Mouse (Mus musculus) thymus, postnatal 0 days (tissue): ENCODE measurements around the gene Rtn4rl1. TPM values are rescaled to one million over a fixed set of nuclear protein-coding genes. Genes with fewer than 3 reads are reported as not detected.
"Not testable (repeated sequence)": the region's sequence is repeated elsewhere in the genome, so short reads cannot be mapped to it uniquely, and the experiment has no call there.

Source experiments
- DNase-seq: peaks from one replicate; pipeline ENCODE4 v3.0.0-alpha.2; 2015; ENCODE audit warnings: low spot score
- polyA plus RNA-seq: library from polyadenylated mRNA; unstranded; fragments of >200 nt; fragmentation: Nextera tagmentation; extraction: Ambion mirVana; gene quantifications from 2 replicates; pipeline ENCODE4 v1.2.1, GENCODE M21; 2015

The Rtn4rl1 gene
- polyA plus RNA-seq, 1 experiment from 2014 or later = 8.1 TPM

DNA sequence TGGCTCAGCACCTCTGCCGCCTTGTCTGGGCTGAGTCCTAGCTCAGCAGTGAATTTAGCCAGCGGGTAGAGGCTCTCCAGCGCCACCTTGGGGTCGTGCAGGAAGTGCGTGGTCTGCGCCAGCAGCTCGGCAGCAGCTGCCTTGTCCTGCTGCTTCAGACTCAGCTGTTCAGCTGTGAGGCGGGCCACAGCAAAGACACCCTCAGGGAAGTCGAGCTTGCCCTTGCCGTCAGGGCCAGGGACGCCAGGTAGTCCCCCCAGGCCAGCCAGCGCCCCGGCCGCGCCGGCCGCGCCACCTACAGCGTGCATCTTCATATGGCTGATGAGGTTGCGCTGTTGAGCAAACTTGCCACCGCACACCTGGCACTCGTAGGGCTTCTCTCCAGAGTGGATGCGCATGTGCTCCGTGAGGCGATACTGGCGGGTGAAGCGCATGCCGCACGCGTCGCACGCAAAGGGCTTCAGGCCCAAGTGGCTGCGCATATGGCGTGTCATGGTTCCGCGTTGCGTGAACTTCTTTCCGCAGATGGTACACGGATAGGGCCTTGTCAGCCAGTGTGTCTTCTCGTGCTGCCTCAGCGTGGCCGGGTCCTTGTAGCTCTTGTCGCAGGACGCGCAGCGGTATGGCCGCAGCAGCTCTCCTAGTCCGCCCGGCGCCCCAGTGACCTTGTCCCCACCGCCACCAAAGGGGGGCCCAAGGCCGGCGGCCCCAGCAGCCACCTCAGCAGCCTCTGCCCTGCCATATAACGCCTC lies 28.0 kb upstream of the Rtn4rl1 start:
- DNase-seq = peak; percentile 77

DNA sequence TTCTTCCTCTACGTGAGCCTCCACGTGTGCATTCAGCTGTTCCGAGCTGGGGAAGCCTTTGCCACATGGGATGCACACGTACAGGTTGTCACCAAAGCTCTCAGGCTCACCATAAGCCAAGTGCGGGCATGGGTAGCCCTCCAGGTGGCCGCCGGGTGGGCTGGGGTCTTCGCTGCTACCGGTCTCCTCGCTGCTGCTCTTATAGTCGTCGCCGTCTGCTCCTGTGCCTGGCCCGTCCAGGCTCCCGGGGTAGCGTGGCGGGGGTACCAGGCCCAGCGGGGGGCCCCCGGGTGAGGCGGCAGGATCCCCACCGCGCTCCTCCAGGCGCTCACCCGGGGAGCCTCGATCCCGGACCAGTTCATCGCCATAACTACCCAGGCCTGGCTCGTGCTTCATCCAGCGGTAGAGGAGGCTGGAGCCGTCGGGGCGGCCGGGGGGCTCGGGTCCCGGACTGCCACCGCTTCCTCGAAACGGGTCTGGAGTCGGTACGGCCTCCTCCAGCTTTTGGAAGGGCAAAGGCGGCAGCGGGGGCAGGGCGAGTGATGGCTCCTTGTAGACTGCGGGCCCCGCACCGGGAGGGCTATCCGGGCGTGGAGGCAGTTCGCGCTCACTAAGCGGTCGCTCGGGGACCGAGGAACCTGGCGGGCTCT lies 27.3 kb upstream of the Rtn4rl1 start:
- DNase-seq = no peak

DNA sequence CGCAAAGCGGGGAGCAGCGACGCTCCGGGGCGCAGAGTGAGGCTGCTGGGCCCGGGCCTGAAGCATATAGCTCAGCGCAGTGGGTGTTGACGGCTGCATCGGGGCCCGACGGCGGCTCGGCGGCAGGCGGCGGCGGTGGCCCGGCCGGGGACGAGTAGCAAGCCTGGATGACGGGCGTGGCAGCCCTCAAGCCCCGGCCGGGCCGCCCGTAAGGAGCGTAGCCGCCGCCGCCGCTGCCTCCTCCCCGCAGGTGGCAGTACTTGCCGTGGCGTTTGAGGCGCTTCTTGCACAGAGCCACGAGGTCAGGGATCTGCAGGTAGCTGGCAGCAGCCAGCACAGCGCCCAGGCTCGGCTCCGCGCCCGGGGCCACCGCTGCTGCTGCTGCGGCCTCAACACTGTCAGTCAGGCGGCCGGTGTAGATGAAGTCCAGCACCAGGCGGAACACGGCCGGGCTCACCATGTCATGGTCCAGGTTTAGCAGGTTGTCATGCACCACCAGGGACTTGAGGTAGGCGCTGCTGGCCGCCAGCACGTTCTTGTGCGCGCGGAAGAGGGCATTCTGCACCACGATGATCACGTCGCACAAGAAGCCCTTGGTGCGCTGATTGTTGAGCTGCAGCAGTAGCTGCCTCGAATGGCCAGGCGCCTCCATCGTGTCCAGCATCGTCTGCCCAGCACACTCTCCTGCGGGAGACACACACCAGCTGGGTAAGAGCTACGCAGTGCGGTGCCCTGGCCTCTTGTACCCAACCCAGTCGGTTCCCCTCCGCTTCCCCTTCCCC lies 26.5 kb upstream of the Rtn4rl1 start:
- peak; percentile 43 for DNase-seq

DNA sequence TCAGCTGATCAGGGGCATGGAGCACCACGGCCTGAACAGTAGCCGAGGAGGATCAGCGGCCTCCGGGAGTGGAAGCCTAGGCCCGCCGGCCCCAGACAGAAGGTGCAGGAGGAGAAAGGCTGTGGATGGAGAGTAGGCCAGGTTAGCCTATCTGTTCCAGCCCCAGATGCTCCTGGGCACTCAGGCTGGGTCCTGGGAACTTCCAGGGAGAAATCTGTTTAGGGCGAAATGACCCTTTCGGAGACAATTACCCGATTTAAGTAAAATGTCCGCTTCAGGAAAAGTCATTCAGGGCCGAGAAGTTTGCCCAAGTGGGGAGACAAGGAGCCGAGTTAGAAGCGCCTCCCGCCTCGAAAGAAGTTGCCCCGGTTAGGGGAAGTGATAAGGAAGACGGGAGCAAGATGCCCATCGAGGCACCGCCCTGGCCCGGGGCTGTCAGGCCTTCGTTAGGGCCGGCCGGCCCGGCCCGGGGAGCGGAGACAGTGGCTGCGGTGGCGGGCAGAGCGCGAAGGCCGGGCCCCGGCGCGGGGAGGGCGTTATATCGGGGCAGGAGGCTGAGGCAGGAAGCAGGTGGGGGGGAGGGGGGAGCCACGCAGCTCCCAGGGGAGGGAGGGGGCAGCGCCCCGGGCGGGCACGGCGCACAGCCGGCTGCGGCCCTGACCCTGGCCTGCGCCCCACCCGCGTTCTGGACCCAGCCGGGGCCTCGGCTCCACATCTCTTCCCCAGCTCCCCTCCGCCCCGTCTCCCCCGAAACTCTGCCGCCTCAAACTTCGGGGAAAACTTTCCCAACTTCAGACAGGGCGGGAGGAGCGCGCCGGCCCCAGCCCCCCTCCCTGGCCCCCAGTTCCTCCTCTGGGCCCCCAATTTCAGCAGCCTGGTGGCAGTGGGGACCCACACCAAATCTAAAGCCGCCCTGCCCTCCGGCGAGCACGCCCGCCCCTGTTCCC lies 25.7 kb upstream of the Rtn4rl1 start:
- peak; percentile 26 for DNase-seq

DNA sequence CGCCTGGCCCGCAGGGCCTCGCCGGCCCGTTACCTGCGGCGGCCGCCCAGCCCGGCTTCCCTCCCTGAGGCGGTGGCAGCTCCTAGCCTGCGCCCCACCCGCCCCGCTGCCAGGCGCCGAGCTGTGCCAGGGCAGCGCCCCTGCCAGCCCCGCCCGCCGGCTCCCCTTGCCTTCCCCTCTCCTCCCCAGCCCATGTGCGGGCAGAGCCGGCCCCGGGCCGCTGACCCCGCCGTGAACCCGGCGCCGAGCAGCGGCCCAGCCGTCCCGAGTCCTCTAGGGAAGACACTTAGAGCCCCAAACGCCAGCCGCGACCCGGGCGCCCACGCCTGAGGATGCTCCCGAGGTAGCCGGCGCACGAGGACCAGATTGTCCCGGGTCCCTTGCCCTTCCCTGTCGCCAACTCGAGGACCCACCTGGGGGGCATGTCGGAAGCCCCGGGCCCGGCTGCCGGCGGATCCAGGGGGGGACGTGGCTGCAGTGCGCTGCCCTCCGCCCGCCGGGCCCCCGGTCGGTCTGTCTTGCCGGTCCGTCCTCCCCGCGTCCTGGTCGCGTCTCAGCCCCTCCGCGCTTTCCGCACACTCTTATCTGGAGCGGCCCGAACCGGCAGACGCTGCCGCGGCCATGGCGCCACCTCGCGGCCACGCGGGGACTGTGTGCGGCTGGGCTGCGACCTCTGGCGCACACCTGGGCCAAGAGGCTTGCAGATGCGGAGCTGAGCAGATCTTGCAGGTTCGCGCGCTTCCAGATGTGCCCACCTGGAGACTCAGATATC lies 24.8 kb upstream of the Rtn4rl1 start:
- DNase-seq = peak; percentile 85

DNA sequence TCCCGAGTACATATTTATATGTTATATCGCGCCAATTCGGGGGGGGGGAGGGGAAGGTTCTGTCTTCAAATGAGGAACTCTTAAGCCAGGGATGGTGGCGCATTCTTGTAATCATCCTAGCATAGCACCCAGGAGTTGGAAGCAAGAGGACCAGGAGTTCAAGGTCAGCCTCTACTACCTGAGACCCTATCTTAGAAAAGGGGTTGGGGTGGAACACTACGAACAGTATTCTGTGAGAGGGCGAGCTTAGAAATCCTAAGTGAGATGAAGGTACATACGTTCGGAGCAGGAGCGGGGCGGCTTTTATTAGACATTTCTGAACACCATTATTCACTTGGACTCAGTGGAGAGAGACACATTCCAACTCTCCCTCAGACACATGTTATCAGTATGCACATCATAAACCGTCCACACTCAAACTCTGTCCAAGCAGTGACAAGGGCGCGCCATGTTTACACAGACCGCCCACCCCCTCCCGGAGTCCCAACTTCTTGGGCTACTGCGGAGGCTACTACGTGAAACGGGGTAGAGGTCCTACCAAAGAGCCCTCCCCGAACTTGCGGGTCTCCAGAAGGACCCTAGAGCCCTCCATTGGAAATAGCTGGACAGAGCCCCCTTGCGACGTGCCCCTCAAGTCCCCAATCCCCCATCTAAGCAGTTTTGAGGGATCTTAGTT lies 24.0 kb upstream of the Rtn4rl1 start, which contains the start of gene Hic1:
Gene Hic1, minus strand, starts transcription at position 115 of the 676 bp plus-strand sequence.
- no peak for DNase-seq

DNA sequence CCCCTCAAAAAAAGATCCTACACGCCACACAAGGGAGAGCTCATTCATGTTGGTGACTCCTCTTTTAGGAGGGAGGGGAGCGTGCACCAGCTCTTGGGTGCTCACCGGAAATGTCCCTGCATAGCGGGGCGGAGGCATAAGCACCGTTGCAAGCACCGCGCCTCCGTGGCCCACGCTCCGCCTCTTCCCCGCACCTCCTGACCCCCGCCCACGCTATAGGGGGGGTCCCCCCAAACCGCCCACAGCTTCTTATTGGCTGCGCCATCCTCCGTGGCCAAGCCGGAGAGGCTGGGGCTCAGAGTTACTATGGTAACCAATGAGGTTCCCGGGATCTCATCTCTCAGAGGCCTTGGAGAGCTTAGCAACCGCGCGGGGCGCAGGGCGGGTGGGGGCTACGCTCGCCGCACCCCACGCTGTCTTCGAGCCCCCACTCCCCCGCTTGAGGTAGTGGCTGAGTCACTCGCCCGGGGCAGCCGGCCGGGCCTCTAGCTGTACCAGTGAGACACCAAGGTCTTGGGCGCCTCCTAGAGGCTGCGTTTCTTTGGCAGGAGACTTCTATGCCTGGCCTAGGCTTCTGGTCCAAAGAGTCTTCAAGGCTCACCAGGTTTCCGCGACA lies 23.3 kb upstream of the Rtn4rl1 start:
- DNase-seq = peak; percentile 85

DNA sequence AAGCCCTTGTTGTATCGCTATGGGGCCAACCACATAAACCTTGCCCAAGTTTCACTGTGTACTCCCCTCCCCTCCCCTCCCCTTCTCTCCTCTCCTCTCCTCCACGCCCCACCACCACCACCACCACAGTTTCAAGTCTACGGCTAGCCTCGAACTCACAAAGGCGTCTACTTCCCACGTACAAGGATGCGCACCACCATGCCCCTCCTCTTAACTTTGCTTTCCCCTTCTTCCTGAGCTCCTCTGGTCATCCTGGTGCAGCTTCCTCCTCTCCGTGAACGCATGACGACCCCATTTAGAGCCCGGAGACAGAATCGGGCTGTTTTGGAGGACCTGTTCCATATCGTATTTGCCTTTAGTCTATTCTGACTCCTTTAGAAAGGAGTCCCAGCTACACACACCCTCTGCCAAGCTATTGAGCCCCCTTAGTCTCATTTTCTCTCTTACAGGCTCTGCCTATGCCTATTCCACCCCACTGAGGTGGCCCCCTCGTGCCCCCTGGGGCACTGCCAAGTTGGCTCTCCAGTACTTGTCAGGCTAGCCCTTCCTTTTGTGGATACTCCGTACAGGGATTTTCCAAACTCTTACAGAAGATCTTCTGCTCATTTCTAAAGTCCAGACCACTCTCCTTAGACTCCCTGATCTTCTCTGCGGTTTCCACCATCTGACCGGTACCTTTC lies 22.3 kb upstream of the Rtn4rl1 start:
- no peak for DNase-seq

DNA sequence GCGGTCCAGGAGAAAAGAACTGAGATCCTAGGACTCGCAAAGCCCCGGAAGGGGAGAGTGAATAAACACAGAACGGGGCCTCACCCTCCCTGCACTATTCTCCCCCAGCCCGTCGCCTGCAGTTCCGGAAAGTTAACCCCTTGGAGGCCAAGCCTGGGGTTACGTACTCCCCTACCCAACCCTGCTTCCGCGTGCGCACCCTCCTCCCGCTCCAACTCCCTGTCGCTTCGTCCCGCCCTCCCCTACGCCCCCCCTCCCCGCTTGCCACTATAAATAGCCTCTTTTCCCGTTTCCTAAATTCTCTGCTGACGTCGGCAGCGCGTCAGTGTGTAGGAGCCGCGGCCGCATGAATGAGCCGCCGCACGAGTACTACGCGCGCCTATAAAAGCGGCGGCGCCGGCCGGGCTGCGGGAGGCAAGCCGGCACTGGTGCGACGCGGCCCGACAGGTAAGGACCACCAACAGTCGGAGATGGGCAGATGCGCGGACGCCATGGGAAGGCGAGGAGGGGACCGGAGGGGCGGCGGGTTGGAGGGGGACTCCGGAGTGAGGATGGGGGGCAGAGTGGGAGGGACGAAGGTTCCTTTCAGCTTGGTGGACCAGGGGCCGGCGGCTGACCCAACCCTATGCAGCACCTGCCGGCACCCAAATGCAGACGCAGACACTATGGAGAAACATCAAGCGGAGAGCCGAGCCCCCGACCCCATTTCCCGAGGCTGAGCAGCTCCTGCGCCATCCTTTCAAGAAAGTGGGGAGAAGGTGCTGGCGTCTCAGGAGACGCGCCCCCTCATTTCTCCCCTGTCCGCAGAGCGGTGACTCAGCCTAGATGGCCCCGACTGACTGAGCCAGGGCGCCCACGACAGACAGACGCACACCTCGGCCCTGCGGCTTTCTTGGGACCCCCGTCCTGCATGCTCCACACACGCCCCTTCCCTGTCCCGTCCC lies 21.2 kb upstream of the Rtn4rl1 start:
- peak; percentile 56 for DNase-seq

DNA sequence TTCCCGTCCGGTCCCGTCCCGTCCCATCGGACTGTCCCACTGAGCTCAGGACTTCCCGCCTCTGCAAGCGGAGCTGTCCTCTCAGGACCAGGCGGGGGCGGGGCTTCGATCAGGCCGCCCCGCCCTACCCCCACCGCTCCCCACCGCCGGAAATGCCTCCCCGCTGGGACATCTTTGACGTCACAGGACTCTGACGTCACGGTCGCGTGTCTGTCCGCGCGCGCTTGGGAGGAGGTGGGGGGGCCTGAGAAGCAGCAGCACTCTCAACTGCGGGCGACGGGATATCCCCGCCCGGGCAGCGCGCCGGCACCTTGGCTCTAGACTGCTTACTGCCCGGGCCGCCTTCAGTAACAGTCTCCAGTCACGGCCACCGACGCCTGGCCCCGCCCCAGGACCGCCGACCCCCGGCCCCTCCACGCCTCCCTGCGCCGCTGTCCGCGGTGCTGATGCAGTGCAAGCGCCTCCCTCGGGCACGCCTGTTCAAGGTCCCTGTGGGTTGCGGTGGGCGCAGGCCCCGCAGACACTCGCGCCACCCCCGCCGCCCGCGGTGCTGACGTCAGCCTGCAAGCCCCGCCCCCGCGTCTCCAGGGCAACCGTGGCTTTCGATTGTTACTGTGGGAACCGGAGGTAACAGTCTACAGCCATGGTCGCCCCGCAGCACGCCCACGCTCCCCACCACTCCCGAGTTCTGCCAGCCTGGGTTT lies 20.3 kb upstream of the Rtn4rl1 start:
- peak; percentile 84 for DNase-seq

DNA sequence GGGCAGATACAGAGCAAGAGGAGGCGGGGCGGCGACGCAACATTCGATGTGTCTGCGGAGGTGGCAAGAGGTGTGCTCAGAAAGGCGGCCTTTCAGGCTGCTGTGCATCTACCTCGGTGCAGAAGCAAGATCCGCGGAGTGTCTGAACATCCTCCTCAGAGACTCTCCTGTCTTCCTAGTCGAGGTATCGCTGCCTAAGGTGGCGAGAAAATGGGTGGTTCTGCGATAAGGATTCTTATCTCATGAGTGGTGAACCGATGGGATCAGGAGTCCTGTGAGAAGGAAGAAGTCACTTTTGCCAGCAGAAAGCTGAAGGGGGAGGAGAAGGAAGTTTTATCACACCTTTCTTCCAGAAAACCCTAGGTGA lies 19.8 kb upstream of the Rtn4rl1 start:
- DNase-seq = no peak

DNA sequence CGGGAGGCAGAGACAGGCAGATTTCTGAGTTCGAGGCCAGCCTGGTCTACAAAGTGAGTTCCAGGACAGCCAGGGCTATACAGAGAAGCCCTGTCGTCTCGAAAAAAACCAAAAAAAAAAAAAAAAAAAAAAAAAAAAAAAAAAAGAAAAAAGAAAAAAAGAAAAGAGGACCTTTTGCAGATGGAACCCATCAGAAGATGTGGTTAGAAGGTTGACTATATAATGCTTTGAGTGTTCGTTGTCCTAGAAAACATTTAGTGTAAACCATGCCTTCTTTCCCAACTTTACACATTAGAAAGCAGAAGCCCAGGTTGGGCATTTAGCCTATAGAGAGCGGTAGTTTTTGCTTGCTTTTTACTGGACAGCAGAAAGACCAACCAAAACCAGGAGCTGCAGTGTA lies 19.0 kb upstream of the Rtn4rl1 start:
- DNase-seq = not testable (repeated sequence)

DNA sequence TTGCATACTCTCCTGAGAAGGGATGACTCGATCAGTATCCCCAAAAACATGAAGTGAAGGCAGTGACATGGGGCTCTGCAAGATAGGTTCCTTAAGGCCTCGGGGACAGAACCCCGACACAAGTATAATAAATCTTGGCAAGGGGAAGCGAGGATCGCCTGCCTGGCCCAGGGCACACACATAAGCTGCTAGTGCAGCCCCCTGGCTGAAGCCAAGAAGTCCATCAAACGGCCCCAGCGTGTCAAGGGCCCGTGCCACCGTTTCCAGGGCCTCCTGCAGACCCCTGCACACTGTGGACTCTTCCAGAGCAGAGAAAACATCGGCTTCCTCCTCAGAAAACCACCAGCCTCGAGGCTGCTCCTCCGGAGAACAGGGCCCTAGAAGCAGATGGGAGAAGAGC lies 15.6 kb upstream of the Rtn4rl1 start:
- DNase-seq = peak; percentile 14

DNA sequence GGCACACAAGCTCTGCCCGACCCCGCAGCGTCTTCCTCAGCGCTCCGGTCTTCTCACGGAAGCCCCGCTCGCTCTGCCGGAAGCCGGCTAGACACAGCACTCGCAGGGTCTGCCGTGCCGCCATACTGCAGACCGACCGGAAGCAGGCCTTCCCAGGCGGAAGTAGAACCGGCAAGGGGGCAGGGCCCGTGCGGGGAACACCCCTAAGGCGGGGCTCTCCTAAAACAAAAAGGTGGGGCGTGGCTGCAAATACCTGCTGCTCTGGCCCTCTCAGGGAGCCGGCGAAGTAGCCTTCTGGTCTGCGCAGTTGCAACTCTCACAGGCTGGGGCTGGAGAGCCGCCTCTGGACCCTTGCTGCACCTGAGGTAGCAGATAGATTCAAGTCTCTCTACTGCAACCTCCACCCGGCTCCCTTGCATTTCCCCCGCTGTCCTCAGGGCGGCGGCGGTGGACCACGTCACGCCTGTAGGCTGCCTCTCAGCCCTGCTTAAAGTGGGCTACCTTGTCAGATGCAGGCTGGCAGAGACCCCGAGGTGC lies 14.8 kb upstream of the Rtn4rl1 start, which contains the start of gene Ovca2:
Gene Ovca2, minus strand, starts transcription at position 164 of the 537 bp plus-strand sequence.
- peak; percentile 96 for DNase-seq

DNA sequence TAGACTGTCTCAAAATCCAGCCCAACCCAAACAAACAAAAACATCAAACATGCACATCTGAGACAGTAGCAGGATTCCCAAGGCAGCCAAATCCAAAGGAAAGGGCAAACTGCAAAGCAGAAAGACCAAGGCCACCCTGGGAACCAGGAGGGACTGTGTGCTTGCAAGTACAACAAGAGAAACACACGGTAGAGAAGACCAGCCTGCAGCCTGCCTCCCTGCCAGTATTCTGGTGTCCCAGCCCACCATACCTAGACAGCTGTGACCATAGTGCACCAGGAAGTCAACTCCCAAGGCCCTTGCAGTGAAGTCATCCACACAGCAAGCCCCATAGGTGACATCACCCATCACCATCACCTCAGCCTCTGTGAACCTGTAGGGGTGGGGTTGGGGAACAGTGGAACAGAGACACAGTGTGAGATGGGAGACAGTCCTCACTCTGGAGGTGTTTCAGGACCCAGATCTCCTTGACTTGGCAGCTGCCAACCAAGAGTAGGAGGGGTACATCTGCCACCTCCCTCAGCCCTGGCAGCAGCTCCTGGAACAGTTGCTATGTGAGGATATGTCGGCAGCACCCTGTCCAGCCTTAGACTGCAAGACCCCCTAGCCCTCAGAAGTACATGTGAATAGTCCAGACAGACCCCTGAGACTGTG lies 9.5 kb upstream of the Rtn4rl1 start:
- DNase-seq = no peak

DNA sequence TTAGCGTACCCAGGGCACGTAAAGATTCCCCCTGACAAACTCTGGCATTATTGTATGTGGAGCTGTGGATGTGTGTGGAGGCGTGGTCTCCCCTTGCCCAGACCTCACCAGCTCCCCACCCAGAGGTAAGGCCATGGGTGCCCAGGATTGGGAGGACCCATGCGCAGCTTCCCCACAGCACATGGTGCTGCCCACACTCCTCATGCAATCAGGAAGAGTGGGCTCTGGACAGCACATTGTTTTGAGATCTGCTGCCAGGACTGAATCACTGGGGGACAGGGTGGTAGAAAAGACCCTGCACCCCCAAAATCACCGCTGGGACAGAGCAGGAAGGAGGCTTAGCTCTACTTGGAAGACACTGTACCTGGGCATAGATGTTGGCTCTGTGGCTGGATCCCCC lies 9.0 kb upstream of the Rtn4rl1 start:
- no peak for DNase-seq
